Mouse (Mus musculus) lung, adult 2 months (tissue): ENCODE data around the gene Folr2. TPM values are rescaled to one million over a fixed set of nuclear protein-coding genes. Genes with fewer than 3 reads are reported as not detected.

Experiments used
- DNase-seq: peaks from one replicate; pipeline ENCODE4 v3.0.0; 2022
- H3K4me1 ChIP-seq: fragments of 200-500 bp; 2 replicates; pipeline ENCODE4 v1.6.1; 2011; ENCODE audit warnings: low read length; ENCODE audit not compliant: control insufficient read depth, insufficient read depth
- H3K4me3 ChIP-seq: fragments of 200-500 bp; replicated peaks from 2 replicates; pipeline ENCODE3; 2011; ENCODE audit warnings: low read depth, mild to moderate bottlenecking, control low read depth, low read length; ENCODE audit errors: extremely low read depth
- CTCF ChIP-seq: fragments of 200-500 bp; IDR thresholded peaks from 2 replicates; pipeline ENCODE4 v1.5.1; 2011; ENCODE audit warnings: mild to moderate bottlenecking, low read length, control low read depth; ENCODE audit not compliant: insufficient read depth
- POLR2A ChIP-seq: fragments of 200-500 bp; IDR thresholded peaks from 2 replicates; pipeline ENCODE4 v1.6.1; 2011; ENCODE audit warnings: low read depth, mild to moderate bottlenecking, control low read depth, low read length, borderline replicate concordance; ENCODE audit errors: extremely low read depth
- WGBS: fragments of 180-500 bp; shearing (Covaris S2); methylation state at CpG from one replicate; pipeline ENCODE4 v1.1.7; 2018; 5-methylcytosine and 5-hydroxymethylcytosine counted together
- polyA plus RNA-seq: library from polyadenylated mRNA; depleted of rRNA; stranded (reverse); fragments of >200 nt; gene quantifications from 2 replicates; pipeline ENCODE4 v1.2.3, GENCODE M21; 2012; rRNA removed

Folr2 gene
- polyA plus RNA-seq, 1 experiment = 12.6 TPM

- TF ChIP-seq CTCF (no peak), POLR2A (no peak)
- WGBS = 7% methylated on average over 35 of the region's 35 CpGs
- no peak for DNase-seq
- peaks cover 4% of the 10 kb centered on the region; the same call in 1 of the 2 replicates for H3K4me1 ChIP-seq
- no peak overlapping the region for H3K4me3 ChIP-seq
Measured at GRCm38 (mm10) chr7:101820295-101821030, 36.5 kb downstream of the Folr2 start.

DNA sequence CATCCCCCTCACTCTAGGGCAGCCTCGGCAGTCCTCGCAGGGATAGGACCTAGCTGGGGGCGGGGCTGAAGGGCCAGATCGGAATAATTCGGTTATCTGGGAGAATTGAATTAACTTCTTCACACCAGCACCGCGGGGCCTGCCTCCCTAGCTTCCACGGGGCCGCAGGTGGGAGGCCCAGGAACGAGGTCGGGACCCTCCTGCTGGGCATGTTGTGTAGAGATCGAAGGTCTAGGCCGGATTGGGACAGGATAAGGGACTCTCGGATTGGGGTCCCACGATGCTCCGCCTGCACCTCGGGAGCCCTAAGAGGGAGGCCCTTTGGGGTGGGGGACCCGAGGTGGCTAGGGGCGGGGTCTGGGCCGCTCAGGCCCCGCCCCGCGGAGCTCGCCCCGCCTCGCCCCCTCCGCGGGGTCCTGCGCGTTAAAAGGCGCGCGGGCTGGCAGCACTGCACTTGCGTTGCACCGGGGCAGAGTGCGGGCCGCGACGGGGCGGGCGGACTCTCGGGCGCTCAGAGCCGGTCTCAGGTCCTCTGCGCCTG lies 39.1 kb downstream of the Folr2 start, which contains the start of gene Phox2a:
TSS of gene Phox2a (plus strand) at position 453 of the 541 bp plus-strand sequence.
- no peak for DNase-seq
- WGBS = 2% methylated on average over 45 of the region's 45 CpGs
- no peak for TF ChIP-seq CTCF
- TF ChIP-seq POLR2A = no peak
- no peak within 1 kb of the TSS for H3K4me3 ChIP-seq
- peaks cover 4% of the 10 kb centered on the region; the same call in 1 of the 2 replicates for H3K4me1 ChIP-seq

Other genes with a start within 250 kb of the Folr2 start
- 11.9 and 15.5 TPM in 2 replicates for gene Clpb, start 193.6 kb downstream of the Folr2 start, polyA plus RNA-seq
- gene Phox2a, start 38.9 kb downstream of the Folr2 start, polyA plus RNA-seq = not detected in 2 replicates
- gene Inppl1, start 19.0 kb downstream of the Folr2 start, polyA plus RNA-seq = 84.3 TPM in 2 replicates
- 21.1 and 36.2 TPM in 2 replicates for gene Anapc15, start 6.5 kb upstream of the Folr2 start, polyA plus RNA-seq
- 0.67 and 1.2 TPM in 2 replicates for gene Folr1, start 13.6 kb upstream of the Folr2 start, polyA plus RNA-seq
- 171 and 205 TPM in 2 replicates for gene Lamtor1, start 48.7 kb upstream of the Folr2 start, polyA plus RNA-seq
- 0.06 TPM in 1 of 2 replicates, not detected in the other for gene Tomt, start 49.2 kb upstream of the Folr2 start, polyA plus RNA-seq
- gene Lrrc51, start 76.7 kb upstream of the Folr2 start, polyA plus RNA-seq = 28.9 and 36.5 TPM in 2 replicates
- 80.1 and 93.4 TPM in 2 replicates for gene Numa1, start 76.9 kb upstream of the Folr2 start, polyA plus RNA-seq
- 11.4 and 12.0 TPM in 2 replicates for gene Il18bp, start 161.5 kb upstream of the Folr2 start, polyA plus RNA-seq
- gene Rnf121, start 208.3 kb upstream of the Folr2 start, polyA plus RNA-seq = 20.5 and 31.9 TPM in 2 replicates
- gene Xndc1, start 208.3 kb upstream of the Folr2 start, polyA plus RNA-seq = 14.8 and 18.9 TPM in 2 replicates
- 3.0 and 3.5 TPM in 2 replicates for gene Xntrpc, start 208.5 kb upstream of the Folr2 start, polyA plus RNA-seq
- not detected in 2 replicates for gene Trpc2, start 225.9 kb upstream of the Folr2 start, polyA plus RNA-seq
- 7.3 and 15.7 TPM in 2 replicates for gene Art1, start 244.5 kb upstream of the Folr2 start, polyA plus RNA-seq